Mouse (Mus musculus): Measurements from ENCODE around the gene Cux2. TPM values are rescaled to one million over a fixed set of nuclear protein-coding genes. Genes with fewer than 3 reads are reported as not detected.

Gene Cux2
- polyA plus RNA-seq, 2 experiments: 3.0 to 6.1 TPM

GRCm38 (mm10) chr5:121839128-121839473 lies 210.8 kb downstream of the Cux2 start:
- ATAC-seq (ENCODE audit: low FRiP score, low read depth) (no peak), DNase-seq (ENCODE audit: low spot score) (no peak)
- 16% methylated on average over 7 of the region's 7 CpGs for WGBS
- Histone ChIP-seq H3K36me3 (ENCODE audit: control insufficient read depth, insufficient read depth, low read length) (no peaks in the 10 kb centered on the region), H3K27ac (replicated peaks; ENCODE audit: low read depth, low read length) (no peak overlapping the region), H3K9ac (ENCODE audit: low read depth, low read length, severe bottlenecking) (peak overlapping the region; percentile 45), H3K9me3 (ENCODE audit: control insufficient read depth, low read length) (no peaks in the 10 kb centered on the region), H3K4me3 (replicated peaks; ENCODE audit: low read length) (peak overlapping the region; percentile 82), H3K4me1 (ENCODE audit: control insufficient read depth, insufficient read depth, low read length) (peaks cover 35% of the 10 kb centered on the region), H3K27me3 (ENCODE audit: control insufficient read depth, insufficient read depth, low read length) (peaks cover 12% of the 10 kb centered on the region), H3K4me2 (replicated peaks; ENCODE audit: low read depth, low read length, severe bottlenecking) (peak overlapping the region; percentile 94)
- TF ChIP-seq POLR2A (IDR thresholded peaks at IDR 0.05; ENCODE audit: borderline replicate concordance, extremely low read depth, insufficient read depth, insufficient read length): no peak

- peaks cover 7% of the 10 kb centered on the region; the same call in 1 of the 2 replicates for H3K27me3 ChIP-seq (ENCODE audit: control insufficient read depth, insufficient read depth, low read length)
- no peak for TF ChIP-seq POLR2A (IDR thresholded peaks at IDR 0.05; ENCODE audit: borderline replicate concordance, extremely low read depth, insufficient read depth, insufficient read length)
- H3K4me1 ChIP-seq (ENCODE audit: control insufficient read depth, insufficient read depth, low read length): peaks cover 41% of the 10 kb centered on the region
- H3K4me3 ChIP-seq (replicated peaks; ENCODE audit: low read length): peak overlapping the region; percentile 82
- H3K27ac ChIP-seq (replicated peaks; ENCODE audit: low read depth, low read length): peak overlapping the region; percentile 43
- ATAC-seq (ENCODE audit: low FRiP score, low read depth) (no peak), DNase-seq (ENCODE audit: low spot score) (no peak)
- no peaks in the 10 kb centered on the region for H3K36me3 ChIP-seq (ENCODE audit: control insufficient read depth, insufficient read depth, low read length)
- peak overlapping the region; percentile 45 for H3K9ac ChIP-seq (ENCODE audit: low read depth, low read length, severe bottlenecking)
- under 1% methylated on average over 41 of the region's 46 CpGs for WGBS
- no peaks in the 10 kb centered on the region for H3K9me3 ChIP-seq (ENCODE audit: control insufficient read depth, low read length)
- peak overlapping the region; percentile 94 for H3K4me2 ChIP-seq (replicated peaks; ENCODE audit: low read depth, low read length, severe bottlenecking)
Measured at GRCm38 (mm10) chr5:121838341-121839127, 211.4 kb downstream of the Cux2 start.

GRCm38 (mm10) chr5:121837441-121838340 lies 212.2 kb downstream of the Cux2 start, which contains the start of gene Sh2b3:
Gene Sh2b3, minus strand, starts transcription at chr5:121837646.
- under 1% methylated on average over 34 of the region's 35 CpGs for WGBS
- ATAC-seq (ENCODE audit: low FRiP score, low read depth): no peak
- Histone ChIP-seq H3K9ac (ENCODE audit: low read depth, low read length, severe bottlenecking) (peak within 1 kb of the TSS; percentile 69), H3K27me3 (ENCODE audit: control insufficient read depth, insufficient read depth, low read length) (peaks cover 7% of the 10 kb centered on the region; the same call in 1 of the 2 replicates), H3K4me3 (replicated peaks; ENCODE audit: low read length) (peak within 1 kb of the TSS; percentile 82), H3K4me1 (ENCODE audit: control insufficient read depth, insufficient read depth, low read length) (peaks cover 46% of the 10 kb centered on the region), H3K4me2 (replicated peaks; ENCODE audit: low read depth, low read length, severe bottlenecking) (peak within 1 kb of the TSS; percentile 94), H3K27ac (replicated peaks; ENCODE audit: low read depth, low read length) (peak within 1 kb of the TSS; percentile 43), H3K9me3 (ENCODE audit: control insufficient read depth, low read length) (no peaks in the 10 kb centered on the region), H3K36me3 (ENCODE audit: control insufficient read depth, insufficient read depth, low read length) (no peaks in the 10 kb centered on the region)
- no peak for TF ChIP-seq POLR2A (IDR thresholded peaks at IDR 0.05; ENCODE audit: borderline replicate concordance, extremely low read depth, insufficient read depth, insufficient read length)
- DNase-seq (ENCODE audit: low spot score): no peak

- Histone ChIP-seq H3K4me1 (ENCODE audit: control insufficient read depth, insufficient read depth, low read length) (peaks cover 46% of the 10 kb centered on the region), H3K4me2 (replicated peaks; ENCODE audit: low read depth, low read length, severe bottlenecking) (peak overlapping the region; percentile 94), H3K27ac (replicated peaks; ENCODE audit: low read depth, low read length) (peak overlapping the region; percentile 38; the same call in 1 of the 2 replicates), H3K27me3 (ENCODE audit: control insufficient read depth, insufficient read depth, low read length) (peaks cover 7% of the 10 kb centered on the region; the same call in 1 of the 2 replicates), H3K9ac (ENCODE audit: low read depth, low read length, severe bottlenecking) (peak overlapping the region; percentile 69), H3K4me3 (replicated peaks; ENCODE audit: low read length) (peak overlapping the region; percentile 82), H3K9me3 (ENCODE audit: control insufficient read depth, low read length) (no peaks in the 10 kb centered on the region), H3K36me3 (ENCODE audit: control insufficient read depth, insufficient read depth, low read length) (no peaks in the 10 kb centered on the region)
- WGBS: under 1% methylated on average over 64 of the region's 77 CpGs
- TF ChIP-seq POLR2A (IDR thresholded peaks at IDR 0.05; ENCODE audit: borderline replicate concordance, extremely low read depth, insufficient read depth, insufficient read length): 0 out of 2 replicates have a peak, but pooled peaks have one; percentile 38
- DNase-seq (ENCODE audit: low spot score) (peak; percentile 90), ATAC-seq (ENCODE audit: low FRiP score, low read depth) (peak; percentile 87)
Measured at GRCm38 (mm10) chr5:121836692-121837415, 213.0 kb downstream of the Cux2 start.
